Mouse (Mus musculus): ENCODE measurements around the gene Lrrc66. TPM values are rescaled to one million over a fixed set of nuclear protein-coding genes. Genes with fewer than 3 reads are reported as not detected.

The Lrrc66 gene
- polyA plus RNA-seq (2016; fragmentation: Nextera tagmentation; extraction: Ambion mirVana): not detected in 2 replicates

- H3K36me3 ChIP-seq: peaks cover 28% of the 10 kb centered on the region
- no peaks in the 10 kb centered on the region for H3K9me3 ChIP-seq
- H3K4me3 ChIP-seq: no peak within 1 kb of the TSS
- no peak for ATAC-seq (ENCODE audit: low FRiP score, low read depth)
- WGBS: 73% methylated on average over 8 of the region's 8 CpGs
- no peak within 1 kb of the TSS for H3K4me2 ChIP-seq (replicated peaks)
- H3K4me1 ChIP-seq: peaks cover 7% of the 10 kb centered on the region; the same call in 1 of the 2 replicates
- H3K27ac ChIP-seq (replicated peaks): no peak within 1 kb of the TSS
- no peak within 1 kb of the TSS for H3K9ac ChIP-seq (replicated peaks)
- no peaks in the 10 kb centered on the region for H3K27me3 ChIP-seq
Observed at GRCm38 (mm10) chr5:73632291-73632690, at the start of gene Lrrc66. TSS of gene Lrrc66 (minus strand) at chr5:73632526.

- Histone ChIP-seq H3K27ac (replicated peaks) (no peak overlapping the region), H3K9ac (replicated peaks) (no peak overlapping the region), H3K9me3 (no peaks in the 10 kb centered on the region), H3K4me2 (replicated peaks) (no peak overlapping the region), H3K27me3 (no peaks in the 10 kb centered on the region), H3K4me1 (no peaks in the 10 kb centered on the region; the same call in 1 of the 2 replicates), H3K36me3 (no peaks in the 10 kb centered on the region), H3K4me3 (no peak overlapping the region)
- WGBS: 69% methylated on average over 13 of the region's 13 CpGs
- no peak for ATAC-seq (ENCODE audit: low FRiP score, low read depth)
Observed at GRCm38 (mm10) chr5:73676626-73677025, 44.3 kb upstream of the Lrrc66 start.

GRCm38 (mm10) chr5:73675604-73676003 is 43.3 kb upstream of the Lrrc66 start:
- no peaks in the 10 kb centered on the region for H3K27me3 ChIP-seq
- WGBS: 91% methylated on average over 3 of the region's 3 CpGs
- no peaks in the 10 kb centered on the region for H3K36me3 ChIP-seq
- H3K27ac ChIP-seq (replicated peaks): no peak overlapping the region
- no peaks in the 10 kb centered on the region for H3K9me3 ChIP-seq
- no peaks in the 10 kb centered on the region; the same call in 1 of the 2 replicates for H3K4me1 ChIP-seq
- no peak overlapping the region for H3K9ac ChIP-seq (replicated peaks)
- ATAC-seq (ENCODE audit: low FRiP score, low read depth): no peak
- H3K4me2 ChIP-seq (replicated peaks): no peak overlapping the region
- no peak overlapping the region for H3K4me3 ChIP-seq

GRCm38 (mm10) chr5:73669386-73669785 is 37.1 kb upstream of the Lrrc66 start:
- WGBS: 44% methylated on average over 26 of the region's 26 CpGs
- Histone ChIP-seq H3K9me3 (no peaks in the 10 kb centered on the region), H3K4me1 (no peaks in the 10 kb centered on the region), H3K4me3 (peak overlapping the region; percentile 20; the same call in 1 of the 2 replicates), H3K27me3 (peaks cover 11% of the 10 kb centered on the region; the same call in 1 of the 2 replicates), H3K27ac (replicated peaks) (no peak overlapping the region), H3K36me3 (no peaks in the 10 kb centered on the region), H3K9ac (replicated peaks) (no peak overlapping the region), H3K4me2 (replicated peaks) (peak overlapping the region; percentile 47)
- ATAC-seq (ENCODE audit: low FRiP score, low read depth): no peak

GRCm38 (mm10) chr5:73667877-73668276 is 35.6 kb upstream of the Lrrc66 start:
- Histone ChIP-seq H3K36me3 (no peaks in the 10 kb centered on the region), H3K9ac (replicated peaks) (no peak overlapping the region), H3K27ac (replicated peaks) (no peak overlapping the region), H3K4me1 (no peaks in the 10 kb centered on the region), H3K4me2 (replicated peaks) (no peak overlapping the region), H3K9me3 (no peaks in the 10 kb centered on the region), H3K27me3 (peaks cover 11% of the 10 kb centered on the region; the same call in 1 of the 2 replicates), H3K4me3 (no peak overlapping the region)
- WGBS: 86% methylated on average over 2 of the region's 2 CpGs
- no peak for ATAC-seq (ENCODE audit: low FRiP score, low read depth)

GRCm38 (mm10) chr5:73666695-73667094 is 34.4 kb upstream of the Lrrc66 start:
- H3K9ac ChIP-seq (replicated peaks): no peak overlapping the region
- ATAC-seq (ENCODE audit: low FRiP score, low read depth): no peak
- no peaks in the 10 kb centered on the region for H3K36me3 ChIP-seq
- H3K27me3 ChIP-seq: peaks cover 11% of the 10 kb centered on the region; the same call in 1 of the 2 replicates
- no peaks in the 10 kb centered on the region for H3K9me3 ChIP-seq
- no peak overlapping the region for H3K27ac ChIP-seq (replicated peaks)
- H3K4me2 ChIP-seq (replicated peaks): no peak overlapping the region
- H3K4me1 ChIP-seq: no peaks in the 10 kb centered on the region
- 93% methylated on average over 2 of the region's 2 CpGs for WGBS
- no peak overlapping the region for H3K4me3 ChIP-seq

GRCm38 (mm10) chr5:73651855-73652201 is 19.5 kb upstream of the Lrrc66 start:
- Histone ChIP-seq H3K4me2 (replicated peaks) (peak overlapping the region; percentile 87), H3K9ac (replicated peaks) (peak overlapping the region; percentile 50; the same call in 1 of the 2 replicates), H3K27ac (replicated peaks) (no peak overlapping the region), H3K36me3 (no peaks in the 10 kb centered on the region), H3K27me3 (peaks cover 59% of the 10 kb centered on the region), H3K9me3 (no peaks in the 10 kb centered on the region), H3K4me1 (peaks cover 25% of the 10 kb centered on the region), H3K4me3 (peak overlapping the region; percentile 50)
- 2% methylated on average over 4 of the region's 4 CpGs for WGBS
- ATAC-seq (ENCODE audit: low FRiP score, low read depth): no peak

- peak; percentile 23 for ATAC-seq (ENCODE audit: low FRiP score, low read depth)
- Histone ChIP-seq H3K27ac (replicated peaks) (no peak within 1 kb of the TSS), H3K27me3 (peaks cover 59% of the 10 kb centered on the region)
Observed at GRCm38 (mm10) chr5:73651061-73651854, 18.9 kb upstream of the Lrrc66 start, which contains the start of gene Spata18. TSS of gene Spata18 (plus strand) at chr5:73651379.

GRCm38 (mm10) chr5:73650365-73650964 is 18.1 kb upstream of the Lrrc66 start:
- Histone ChIP-seq H3K4me2 (replicated peaks) (peak overlapping the region; percentile 87), H3K9me3 (no peaks in the 10 kb centered on the region), H3K27ac (replicated peaks) (no peak overlapping the region), H3K9ac (replicated peaks) (peak overlapping the region; percentile 50; the same call in 1 of the 2 replicates), H3K4me1 (peaks cover 25% of the 10 kb centered on the region), H3K4me3 (peak overlapping the region; percentile 50), H3K36me3 (no peaks in the 10 kb centered on the region), H3K27me3 (peaks cover 64% of the 10 kb centered on the region)
- ATAC-seq (ENCODE audit: low FRiP score, low read depth): no peak
- under 1% methylated on average over 15 of the region's 15 CpGs for WGBS

More at GRCm38 (mm10) chr5:73651061-73651854, 18.9 kb upstream of the Lrrc66 start, which contains the start of gene Spata18:
- H3K4me1 ChIP-seq: peaks cover 25% of the 10 kb centered on the region
- peak within 1 kb of the TSS; percentile 50 for H3K4me3 ChIP-seq
- H3K9ac ChIP-seq (replicated peaks): peak within 1 kb of the TSS; percentile 50; the same call in 1 of the 2 replicates
- under 1% methylated on average over 53 of the region's 57 CpGs for WGBS
- no peaks in the 10 kb centered on the region for H3K36me3 ChIP-seq
- peak within 1 kb of the TSS; percentile 87 for H3K4me2 ChIP-seq (replicated peaks)
- no peaks in the 10 kb centered on the region for H3K9me3 ChIP-seq

GRCm38 (mm10) chr5:73647261-73647900 is 15.1 kb upstream of the Lrrc66 start, which contains the start of gene Sgcb:
TSS of gene Sgcb (minus strand) at chr5:73647790.
- Histone ChIP-seq H3K9me3 (no peaks in the 10 kb centered on the region), H3K36me3 (peaks cover 4% of the 10 kb centered on the region; the same call in 1 of the 2 replicates), H3K9ac (replicated peaks) (peak within 1 kb of the TSS; percentile 84), H3K4me3 (peak within 1 kb of the TSS; percentile 92), H3K27me3 (peaks cover 53% of the 10 kb centered on the region), H3K27ac (replicated peaks) (peak within 1 kb of the TSS; percentile 56; the same call in 1 of the 2 replicates), H3K4me2 (replicated peaks) (peak within 1 kb of the TSS; percentile 76), H3K4me1 (peaks cover 25% of the 10 kb centered on the region)
- WGBS: under 1% methylated on average over 40 of the region's 62 CpGs
- ATAC-seq (ENCODE audit: low FRiP score, low read depth): peak; percentile 88

GRCm38 (mm10) chr5:73642091-73642490 is 9.8 kb upstream of the Lrrc66 start:
- Histone ChIP-seq H3K27ac (replicated peaks) (no peak overlapping the region), H3K36me3 (peaks cover 17% of the 10 kb centered on the region; the same call in 1 of the 2 replicates), H3K9me3 (no peaks in the 10 kb centered on the region), H3K4me3 (no peak overlapping the region), H3K4me2 (replicated peaks) (no peak overlapping the region), H3K27me3 (peaks cover 5% of the 10 kb centered on the region; the same call in 1 of the 2 replicates), H3K4me1 (peaks cover 3% of the 10 kb centered on the region; the same call in 1 of the 2 replicates), H3K9ac (replicated peaks) (no peak overlapping the region)
- WGBS: 78% methylated on average over 4 of the region's 4 CpGs
- no peak for ATAC-seq (ENCODE audit: low FRiP score, low read depth)

All from midbrain, embryonic 12.5 days (tissue).